Mouse (Mus musculus) myocyte (in vitro differentiated cells): ENCODE results near the gene Slit3.

Experiments used
- E2F4 ChIP-seq: IDR thresholded peaks from one replicate; pipeline ENCODE4 v1.6.1; 2011; ENCODE audit warnings: mild to moderate bottlenecking, control low read depth, moderate library complexity; ENCODE audit not compliant: insufficient read depth
- MAX ChIP-seq: IDR thresholded peaks from one replicate; pipeline ENCODE4 v1.6.1; 2011; ENCODE audit warnings: low read depth, mild to moderate bottlenecking, control low read depth
- POLR2A ChIP-seq: IDR thresholded peaks from one replicate; pipeline ENCODE4 v1.6.1; 2011; ENCODE audit warnings: low read depth, mild to moderate bottlenecking, control low read depth, moderate library complexity; ENCODE audit not compliant: insufficient read length
- SRF ChIP-seq: IDR thresholded peaks from one replicate; pipeline ENCODE4 v1.6.1; 2011; ENCODE audit warnings: low read depth; ENCODE audit not compliant: control insufficient read depth, insufficient read length
- USF1 ChIP-seq: IDR thresholded peaks from one replicate; pipeline ENCODE4 v1.6.1; 2011; ENCODE audit warnings: low read depth, mild to moderate bottlenecking, control low read depth, moderate library complexity

GRCm38 (mm10) chr11:35723876-35724275 lies 602.9 kb downstream of the Slit3 start:
- TF ChIP-seq MAX, result no peak
- TF ChIP-seq POLR2A, result no peak
- no peak for TF ChIP-seq SRF
- TF ChIP-seq E2F4, result no peak
- TF ChIP-seq USF1, result no peak
